Mouse (Mus musculus): ENCODE measurements around the gene Ero1l. TPM values are rescaled to one million over a fixed set of nuclear protein-coding genes. Genes with fewer than 3 reads are reported as not detected.

Gene Ero1l
- polyA plus RNA-seq, 1 experiment from 2014 or later, result 35.2 TPM

GRCm38 (mm10) chr14:45303939-45304338, 14.6 kb downstream of the Ero1l start:
- Histone ChIP-seq H3K27me3 (no peaks in the 10 kb centered on the region), H3K36me3 (peaks cover 33% of the 10 kb centered on the region), H3K9ac (no peak overlapping the region), H3K27ac (no peak overlapping the region), H3K4me3 (no peak overlapping the region), H3K4me1 (replicated peaks) (no peaks in the 10 kb centered on the region), H3K9me3 (replicated peaks) (no peaks in the 10 kb centered on the region), H3K4me2 (no peak overlapping the region)
- whole genome bisulfite sequencing, result 66% methylated on average over 4 of the region's 4 CpGs
- ATAC-seq (replicated peaks; ENCODE audit: insufficient number of reproducible peaks, insufficient read depth, low FRiP score, low read depth), result no peak

GRCm38 (mm10) chr14:45291608-45292007, 27.0 kb downstream of the Ero1l start:
- no peak for ATAC-seq (replicated peaks; ENCODE audit: insufficient number of reproducible peaks, insufficient read depth, low FRiP score, low read depth)
- H3K9ac ChIP-seq, result no peak overlapping the region
- no peak overlapping the region for H3K4me3 ChIP-seq
- 69% methylated on average over 4 of the region's 4 CpGs for WGBS
- no peaks in the 10 kb centered on the region for H3K9me3 ChIP-seq (replicated peaks)
- H3K4me2 ChIP-seq, result no peak overlapping the region
- H3K4me1 ChIP-seq (replicated peaks), result no peaks in the 10 kb centered on the region
- peaks cover 41% of the 10 kb centered on the region for H3K36me3 ChIP-seq
- H3K27me3 ChIP-seq, result no peaks in the 10 kb centered on the region
- H3K27ac ChIP-seq, result no peak overlapping the region

GRCm38 (mm10) chr14:45282066-45282465, 36.5 kb downstream of the Ero1l start:
- H3K27ac ChIP-seq, result no peak overlapping the region
- no peak for ATAC-seq (replicated peaks; ENCODE audit: insufficient number of reproducible peaks, insufficient read depth, low FRiP score, low read depth)
- no peak overlapping the region for H3K9ac ChIP-seq
- peaks cover 6% of the 10 kb centered on the region; the same call in 1 of the 2 replicates for H3K36me3 ChIP-seq
- no peaks in the 10 kb centered on the region for H3K27me3 ChIP-seq
- no peaks in the 10 kb centered on the region for H3K9me3 ChIP-seq (replicated peaks)
- 84% methylated on average over 3 of the region's 3 CpGs for WGBS
- no peak overlapping the region for H3K4me2 ChIP-seq
- no peak overlapping the region for H3K4me3 ChIP-seq
- H3K4me1 ChIP-seq (replicated peaks), result no peaks in the 10 kb centered on the region

GRCm38 (mm10) chr14:45275816-45276215, 42.8 kb downstream of the Ero1l start:
- no peak overlapping the region for H3K4me2 ChIP-seq
- no peaks in the 10 kb centered on the region for H3K9me3 ChIP-seq (replicated peaks)
- H3K4me1 ChIP-seq (replicated peaks), result no peaks in the 10 kb centered on the region
- H3K27ac ChIP-seq, result no peak overlapping the region
- H3K27me3 ChIP-seq, result no peaks in the 10 kb centered on the region
- no peaks in the 10 kb centered on the region for H3K36me3 ChIP-seq
- H3K9ac ChIP-seq, result no peak overlapping the region
- H3K4me3 ChIP-seq, result no peak overlapping the region
- 87% methylated on average over 6 of the region's 6 CpGs for WGBS
- ATAC-seq (replicated peaks; ENCODE audit: insufficient number of reproducible peaks, insufficient read depth, low FRiP score, low read depth), result no peak

GRCm38 (mm10) chr14:45263831-45264592, 54.6 kb downstream of the Ero1l start:
- 77% methylated on average over 3 of the region's 3 CpGs for WGBS
- no peak for ATAC-seq (replicated peaks; ENCODE audit: insufficient number of reproducible peaks, insufficient read depth, low FRiP score, low read depth)
- H3K36me3 ChIP-seq, result no peaks in the 10 kb centered on the region
- H3K9ac ChIP-seq, result no peak overlapping the region
- H3K4me2 ChIP-seq, result no peak overlapping the region
- no peak overlapping the region for H3K27ac ChIP-seq
- no peaks in the 10 kb centered on the region for H3K27me3 ChIP-seq
- H3K4me3 ChIP-seq, result no peak overlapping the region
- no peaks in the 10 kb centered on the region for H3K4me1 ChIP-seq (replicated peaks)
- no peaks in the 10 kb centered on the region for H3K9me3 ChIP-seq (replicated peaks)

GRCm38 (mm10) chr14:45251548-45252076, 67.0 kb downstream of the Ero1l start:
- no peaks in the 10 kb centered on the region for H3K27me3 ChIP-seq
- H3K4me1 ChIP-seq (replicated peaks), result no peaks in the 10 kb centered on the region
- no peak overlapping the region for H3K27ac ChIP-seq
- H3K9ac ChIP-seq, result no peak overlapping the region
- WGBS, result 84% methylated on average over 4 of the region's 4 CpGs
- H3K36me3 ChIP-seq, result no peaks in the 10 kb centered on the region
- H3K4me2 ChIP-seq, result no peak overlapping the region
- no peaks in the 10 kb centered on the region for H3K9me3 ChIP-seq (replicated peaks)
- no peak for ATAC-seq (replicated peaks; ENCODE audit: insufficient number of reproducible peaks, insufficient read depth, low FRiP score, low read depth)
- no peak overlapping the region for H3K4me3 ChIP-seq

- Histone ChIP-seq H3K9me3 (replicated peaks) (no peaks in the 10 kb centered on the region), H3K4me3 (no peak overlapping the region), H3K9ac (no peak overlapping the region), H3K36me3 (no peaks in the 10 kb centered on the region), H3K4me2 (no peak overlapping the region), H3K27me3 (no peaks in the 10 kb centered on the region), H3K4me1 (replicated peaks) (no peaks in the 10 kb centered on the region), H3K27ac (no peak overlapping the region)
- ATAC-seq (replicated peaks; ENCODE audit: insufficient number of reproducible peaks, insufficient read depth, low FRiP score, low read depth), result no peak
- 50% methylated on average over 1 of the region's 1 CpGs for WGBS
Observed at GRCm38 (mm10) chr14:45241613-45242012, 77.0 kb downstream of the Ero1l start.

GRCm38 (mm10) chr14:45239042-45239441, 79.5 kb downstream of the Ero1l start:
- Histone ChIP-seq H3K9ac (no peak overlapping the region), H3K4me2 (no peak overlapping the region)
- ATAC-seq (replicated peaks; ENCODE audit: insufficient number of reproducible peaks, insufficient read depth, low FRiP score, low read depth), result no peak

More at GRCm38 (mm10) chr14:45239042-45239441, 79.5 kb downstream of the Ero1l start:
- no peaks in the 10 kb centered on the region for H3K4me1 ChIP-seq (replicated peaks)
- no peak overlapping the region for H3K4me3 ChIP-seq
- no peaks in the 10 kb centered on the region for H3K27me3 ChIP-seq
- H3K36me3 ChIP-seq, result no peaks in the 10 kb centered on the region
- no peak overlapping the region for H3K27ac ChIP-seq
- H3K9me3 ChIP-seq (replicated peaks), result no peaks in the 10 kb centered on the region
- 66% methylated on average over 2 of the region's 2 CpGs for WGBS

Other genes starting within 250 kb of the Ero1l start
- 3.1 TPM in 2 replicates for gene Gpr137c, start 99.1 kb downstream of the Ero1l start, polyA plus RNA-seq (2015; fragmentation: Nextera tagmentation; extraction: Ambion mirVana)
- 11.8 and 12.4 TPM in 2 replicates for gene Txndc16, start 98.4 kb downstream of the Ero1l start, polyA plus RNA-seq (2015; fragmentation: Nextera tagmentation; extraction: Ambion mirVana)
- 104 and 117 TPM in 2 replicates for gene Psmc6, start 11.0 kb upstream of the Ero1l start, polyA plus RNA-seq (2015; fragmentation: Nextera tagmentation; extraction: Ambion mirVana)
- gene Styx, start 32.3 kb upstream of the Ero1l start, polyA plus RNA-seq (2015; fragmentation: Nextera tagmentation; extraction: Ambion mirVana), result 58.8 and 61.1 TPM in 2 replicates
- gene Gnpnat1, start 86.1 kb upstream of the Ero1l start, polyA plus RNA-seq (2015; fragmentation: Nextera tagmentation; extraction: Ambion mirVana), result 21.8 and 21.9 TPM in 2 replicates
- 201 and 265 TPM in 2 replicates for gene Fermt2, start 211.3 kb upstream of the Ero1l start, polyA plus RNA-seq (2015; fragmentation: Nextera tagmentation; extraction: Ambion mirVana)

All from heart, embryonic 15.5 days (tissue).